Mouse (Mus musculus) hindbrain, embryonic 11.5 days (tissue): ENCODE data around the gene Tmem214. TPM values are rescaled to one million over a fixed set of nuclear protein-coding genes. Genes with fewer than 3 reads are reported as not detected.
A peak's percentile ranks its signal among the peaks of the same experiment; 100 is the strongest.
"Not testable (repeated sequence)": the region's sequence is repeated elsewhere in the genome, so short reads cannot be mapped to it uniquely, and the experiment has no call there.

Experiments
- ATAC-seq: fragments of 200-750 bp; cut with Nextera tagmentation; 2 replicates; pipeline ENCODE4 v1.8.0; 2017; ENCODE audit warnings: mild to moderate bottlenecking, moderate TSS enrichment, moderate library complexity; ENCODE audit not compliant: low FRiP score
- DNase-seq: peaks from one replicate; pipeline ENCODE4 v3.0.0-alpha.2; 2015; ENCODE audit warnings: low spot score
- H3K27ac ChIP-seq: fragments of 300-500 bp; sonication (generic); 2 replicates; pipeline ENCODE4 v1.5.1; 2014; ENCODE audit warnings: mild to moderate bottlenecking, low read depth, low read length
- H3K27me3 ChIP-seq: fragments of 300-500 bp; sonication (generic); 2 replicates; pipeline ENCODE4 v1.6.1; 2014; ENCODE audit warnings: mild to moderate bottlenecking, low read length, moderate library complexity, mixed read lengths; ENCODE audit not compliant: control insufficient read depth, insufficient read depth
- H3K36me3 ChIP-seq: fragments of 300-500 bp; sonication (generic); 2 replicates; pipeline ENCODE4 v1.6.1; 2014; ENCODE audit warnings: mild to moderate bottlenecking, low read length, moderate library complexity, mixed read lengths; ENCODE audit not compliant: control insufficient read depth, insufficient read depth
- H3K4me1 ChIP-seq: fragments of 300-500 bp; sonication (generic); replicated peaks from 2 replicates; pipeline ENCODE4 v1.6.1; 2014; ENCODE audit warnings: low read length, mixed read lengths; ENCODE audit not compliant: control insufficient read depth, insufficient read depth
- H3K4me2 ChIP-seq: fragments of 300-500 bp; sonication (generic); replicated peaks from 2 replicates; pipeline ENCODE4 v1.6.1; 2014; ENCODE audit warnings: mild to moderate bottlenecking, low read depth, low read length
- H3K4me3 ChIP-seq: fragments of 300-500 bp; sonication (generic); 2 replicates; pipeline ENCODE4 v1.5.1; 2014; ENCODE audit warnings: low read depth, low read length
- H3K9ac ChIP-seq: fragments of 300-500 bp; sonication (generic); 2 replicates; pipeline ENCODE4 v1.6.1; 2014; ENCODE audit warnings: low read depth, low read length
- H3K9me3 ChIP-seq: fragments of 300-500 bp; sonication (generic); 2 replicates; pipeline ENCODE4 v1.6.1; 2016; ENCODE audit warnings: low read length; ENCODE audit not compliant: control insufficient read depth
- WGBS: fragments of 180-500 bp; shearing (Covaris S2); extraction: QIAGEN DNeasy Blood & Tissue Kit; methylation state at CpG from one replicate; pipeline ENCODE4 v1.1.7; 2014; 5-methylcytosine and 5-hydroxymethylcytosine counted together
- polyA plus RNA-seq: library from polyadenylated mRNA; unstranded; fragments of >200 nt; fragmentation: Nextera tagmentation; extraction: Ambion mirVana; gene quantifications from 2 replicates; pipeline ENCODE4 v1.2.1, GENCODE M21; 2014

Gene Tmem214
- polyA plus RNA-seq, 1 experiment from 2014 or later: 37.1 TPM

GRCm38 (mm10) chr5:30868981-30869380 lies 1.2 kb downstream of the Tmem214 start:
- H3K9me3 ChIP-seq: no peaks in the 10 kb centered on the region
- H3K9ac ChIP-seq: peak overlapping the region; percentile 65
- no peak overlapping the region for H3K27ac ChIP-seq
- DNase-seq (no peak), ATAC-seq (peak; percentile 44)
- H3K27me3 ChIP-seq: no peaks in the 10 kb centered on the region
- H3K4me2 ChIP-seq: peak overlapping the region; percentile 70
- 22% methylated on average over 9 of the region's 9 CpGs for WGBS
- peak overlapping the region; percentile 90 for H3K4me3 ChIP-seq
- H3K4me1 ChIP-seq: peaks cover 2% of the 10 kb centered on the region; the same call in 1 of the 2 replicates
- H3K36me3 ChIP-seq: 0 out of 2 replicates have a peak, but pooled peaks cover 5% of the 10 kb centered on the region

GRCm38 (mm10) chr5:30869405-30870130 lies 1.8 kb downstream of the Tmem214 start:
- H3K4me2 ChIP-seq: peak overlapping the region; percentile 70
- under 1% methylated on average over 63 of the region's 63 CpGs for WGBS

DNA sequence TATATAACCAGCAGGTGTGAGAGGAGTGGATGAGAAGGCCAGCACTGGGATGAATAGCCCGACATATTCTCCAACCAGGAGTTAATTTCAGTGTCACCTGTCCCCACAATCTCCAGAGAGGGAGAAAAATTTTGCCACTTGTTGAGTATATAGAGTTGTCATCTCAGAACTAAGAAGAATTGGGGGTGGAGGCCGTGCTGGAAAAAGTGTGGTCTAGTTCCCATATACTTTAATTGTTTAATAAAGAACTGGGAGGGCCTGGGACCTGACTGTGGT lies 2.3 kb downstream of the Tmem214 start:
- 0 out of 2 replicates have a peak, but pooled peaks cover 13% of the 10 kb centered on the region for H3K36me3 ChIP-seq
- no peak for ATAC-seq
- H3K4me2 ChIP-seq: peak overlapping the region; percentile 70
- H3K27me3 ChIP-seq: no peaks in the 10 kb centered on the region
- H3K9me3 ChIP-seq: no peaks in the 10 kb centered on the region
- H3K4me1 ChIP-seq: peaks cover 2% of the 10 kb centered on the region; the same call in 1 of the 2 replicates
- H3K27ac ChIP-seq: no peak overlapping the region
- no peak for DNase-seq
- H3K4me3 ChIP-seq: peak overlapping the region; percentile 90
- H3K9ac ChIP-seq: peak overlapping the region; percentile 65
- 27% methylated on average over 2 of the region's 2 CpGs for WGBS

More at GRCm38 (mm10) chr5:30869405-30870130, 1.8 kb downstream of the Tmem214 start:
- peak; percentile 92 for DNase-seq
- Histone ChIP-seq H3K36me3 (0 out of 2 replicates have a peak, but pooled peaks cover 9% of the 10 kb centered on the region), H3K9ac (peak overlapping the region; percentile 65), H3K9me3 (no peaks in the 10 kb centered on the region), H3K27me3 (no peaks in the 10 kb centered on the region), H3K4me1 (peaks cover 2% of the 10 kb centered on the region; the same call in 1 of the 2 replicates), H3K4me3 (peak overlapping the region; percentile 90), H3K27ac (0 out of 2 replicates have a peak overlapping the region, but pooled peaks have one; percentile 34)
- peak; percentile 92 for ATAC-seq

- no peak overlapping the region for H3K9ac ChIP-seq
- no peak overlapping the region for H3K4me3 ChIP-seq
- no peaks in the 10 kb centered on the region for H3K9me3 ChIP-seq
- peaks cover 2% of the 10 kb centered on the region; the same call in 1 of the 2 replicates for H3K4me1 ChIP-seq
- DNase-seq (no peak), ATAC-seq (no peak)
- H3K27me3 ChIP-seq: no peaks in the 10 kb centered on the region
- WGBS: 93% methylated on average over 9 of the region's 9 CpGs
- no peak overlapping the region for H3K27ac ChIP-seq
- H3K36me3 ChIP-seq: peaks cover 32% of the 10 kb centered on the region
- no peak overlapping the region for H3K4me2 ChIP-seq
These were observed 4.8 kb downstream of the Tmem214 start for GRCm38 (mm10) chr5:30872574-30872973.

DNA sequence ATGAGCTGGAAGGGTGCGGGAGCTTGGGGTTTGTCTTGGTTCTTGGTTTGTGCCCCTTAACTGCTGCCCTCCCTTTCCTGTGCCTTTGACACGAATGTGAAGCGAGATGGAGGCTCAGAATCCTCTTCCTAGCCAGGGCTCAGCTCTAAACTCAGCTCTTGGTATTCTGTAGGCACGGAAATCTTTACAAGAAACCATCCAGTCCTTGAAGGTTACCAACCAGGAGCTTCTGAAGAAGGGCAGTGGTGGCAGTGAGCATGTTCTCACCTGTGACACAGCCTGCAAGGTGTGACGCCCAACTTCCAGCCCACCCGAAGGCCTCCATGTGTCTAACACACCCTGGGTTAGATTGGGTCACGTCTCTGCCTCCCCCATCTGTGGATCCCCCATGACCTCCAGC lies 6.6 kb downstream of the Tmem214 start:
- no peak overlapping the region for H3K9ac ChIP-seq
- peaks cover 2% of the 10 kb centered on the region; the same call in 1 of the 2 replicates for H3K4me1 ChIP-seq
- no peak overlapping the region for H3K27ac ChIP-seq
- 84% methylated on average over 7 of the region's 7 CpGs for WGBS
- no peak overlapping the region for H3K4me3 ChIP-seq
- ATAC-seq: no peak
- no peak overlapping the region for H3K4me2 ChIP-seq
- no peak for DNase-seq
- peaks cover 32% of the 10 kb centered on the region for H3K36me3 ChIP-seq
- no peaks in the 10 kb centered on the region for H3K9me3 ChIP-seq
- H3K27me3 ChIP-seq: no peaks in the 10 kb centered on the region

DNA sequence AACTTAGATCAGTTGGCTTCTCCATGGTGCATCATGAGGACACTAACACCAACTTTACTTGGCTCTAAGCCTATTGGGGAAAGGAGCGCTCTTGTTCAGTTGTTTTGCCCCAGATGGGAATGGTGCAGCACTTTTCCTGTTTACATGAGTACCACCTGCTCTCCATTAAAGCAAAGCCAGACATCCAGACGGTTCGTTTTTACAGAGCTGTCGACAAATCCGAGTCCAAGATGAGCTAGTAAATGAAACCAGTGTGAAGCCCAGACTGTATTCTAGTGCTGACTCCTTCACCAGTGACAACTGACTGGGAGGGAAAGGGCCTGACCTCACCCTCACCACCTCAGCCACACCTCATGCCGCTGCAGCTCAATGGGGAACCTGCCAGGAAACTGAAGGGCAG lies 10.8 kb downstream of the Tmem214 start:
- WGBS: 62% methylated on average over 6 of the region's 6 CpGs
- H3K9ac ChIP-seq: no peak overlapping the region
- H3K4me2 ChIP-seq: no peak overlapping the region
- no peaks in the 10 kb centered on the region for H3K9me3 ChIP-seq
- H3K36me3 ChIP-seq: peaks cover 29% of the 10 kb centered on the region
- ATAC-seq: no peak
- no peak overlapping the region for H3K4me3 ChIP-seq
- H3K4me1 ChIP-seq: no peaks in the 10 kb centered on the region
- no peak overlapping the region for H3K27ac ChIP-seq
- no peaks in the 10 kb centered on the region for H3K27me3 ChIP-seq
- DNase-seq: no peak

GRCm38 (mm10) chr5:30879347-30879943 lies 11.6 kb downstream of the Tmem214 start:
- 79% methylated on average over 5 of the region's 5 CpGs for WGBS
- DNase-seq: no peak
- no peaks in the 10 kb centered on the region for H3K27me3 ChIP-seq

DNA sequence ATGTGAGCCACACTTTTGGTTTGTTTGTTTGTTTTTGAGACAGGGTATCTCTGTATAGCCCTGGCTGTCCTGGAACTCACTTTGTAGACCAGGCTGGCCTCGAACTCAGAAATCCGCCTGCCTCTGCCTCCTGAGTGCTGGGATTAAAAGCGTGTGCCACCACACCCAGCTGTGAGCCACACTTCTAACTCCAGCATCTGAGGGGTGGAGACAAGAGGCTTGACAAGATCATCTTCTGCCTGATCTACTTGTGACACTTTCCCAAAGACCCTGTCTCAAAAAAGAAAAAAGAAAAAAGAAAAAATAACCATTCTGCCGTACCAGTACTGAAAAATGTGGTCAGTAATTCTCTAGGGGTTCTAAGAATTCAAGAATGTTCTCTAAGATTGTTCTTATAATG lies 14.0 kb downstream of the Tmem214 start:
- not testable (repeated sequence) for H3K4me3 ChIP-seq, H3K36me3 ChIP-seq, H3K4me2 ChIP-seq, H3K27ac ChIP-seq, DNase-seq, H3K9ac ChIP-seq, H3K9me3 ChIP-seq, H3K4me1 ChIP-seq, H3K27me3 ChIP-seq, ATAC-seq
- WGBS: 81% methylated on average over 4 of the region's 4 CpGs

More at GRCm38 (mm10) chr5:30879347-30879943, 11.6 kb downstream of the Tmem214 start:
- Histone ChIP-seq H3K9me3 (no peaks in the 10 kb centered on the region), H3K4me2 (no peak overlapping the region), H3K9ac (no peak overlapping the region), H3K4me1 (no peaks in the 10 kb centered on the region), H3K36me3 (peaks cover 23% of the 10 kb centered on the region), H3K4me3 (no peak overlapping the region), H3K27ac (no peak overlapping the region)
- ATAC-seq: no peak

- H3K27ac ChIP-seq: no peak overlapping the region
- ATAC-seq (no peak), DNase-seq (no peak)
- H3K4me2 ChIP-seq: no peak overlapping the region; the same call in 1 of the 2 replicates
- no peak overlapping the region for H3K9ac ChIP-seq
- H3K27me3 ChIP-seq: no peaks in the 10 kb centered on the region
- 61% methylated on average over 4 of the region's 4 CpGs for WGBS
- H3K4me3 ChIP-seq: no peak overlapping the region
- H3K9me3 ChIP-seq: no peaks in the 10 kb centered on the region
- no peaks in the 10 kb centered on the region; the same call in none of the 2 replicates for H3K4me1 ChIP-seq
- H3K36me3 ChIP-seq: no peaks in the 10 kb centered on the region
These were observed 18.4 kb downstream of the Tmem214 start for GRCm38 (mm10) chr5:30886209-30886608.
